Mouse (Mus musculus) monocyte, adult 2 months (primary cell): Measurements from ENCODE around the gene Adcy1.

ENCODE experiments used
- DNase-seq, 2 experiments: peaks; one replicate each; pipeline ENCODE4 v3.0.0; 2022; ENCODE audit warnings: low spot score in 2 of 2, low read depth in 1 of 2

The Adcy1 gene

GRCm38 (mm10) chr11:7068479-7069235, 5.4 kb downstream of the Adcy1 start:
- no peak for DNase-seq

GRCm38 (mm10) chr11:7069762-7070161, 6.5 kb downstream of the Adcy1 start:
- no peak for DNase-seq

- DNase-seq, result no peak
These were observed 8.3 kb downstream of the Adcy1 start for GRCm38 (mm10) chr11:7071617-7072016.

GRCm38 (mm10) chr11:7073556-7073955, 10.3 kb downstream of the Adcy1 start:
- no peak for DNase-seq

- no peak for DNase-seq
These were observed 13.2 kb downstream of the Adcy1 start for GRCm38 (mm10) chr11:7076510-7076909.

- DNase-seq, result no peak
These were observed 18.6 kb downstream of the Adcy1 start for GRCm38 (mm10) chr11:7081893-7082292.

- no peak for DNase-seq
These were observed 20.6 kb downstream of the Adcy1 start for GRCm38 (mm10) chr11:7083911-7084310.

GRCm38 (mm10) chr11:7085184-7085583, 21.9 kb downstream of the Adcy1 start:
- no peak for DNase-seq

GRCm38 (mm10) chr11:7091120-7091519, 27.8 kb downstream of the Adcy1 start:
- no peak for DNase-seq

- no peak for DNase-seq
These were observed 31.6 kb downstream of the Adcy1 start for GRCm38 (mm10) chr11:7094844-7095243.

- no peak for DNase-seq
These were observed 38.4 kb downstream of the Adcy1 start for GRCm38 (mm10) chr11:7101674-7102073.

- no peak for DNase-seq
These were observed 39.2 kb downstream of the Adcy1 start for GRCm38 (mm10) chr11:7102256-7103194.

GRCm38 (mm10) chr11:7105337-7105736, 42.0 kb downstream of the Adcy1 start:
- DNase-seq, result no peak

- no peak for DNase-seq
These were observed 45.8 kb downstream of the Adcy1 start for GRCm38 (mm10) chr11:7109131-7109530.

- no peak for DNase-seq
These were observed 49.8 kb downstream of the Adcy1 start for GRCm38 (mm10) chr11:7113046-7113445.

- no peak for DNase-seq
These were observed 50.4 kb downstream of the Adcy1 start for GRCm38 (mm10) chr11:7113687-7114086.

GRCm38 (mm10) chr11:7114312-7114711, 51.0 kb downstream of the Adcy1 start:
- DNase-seq, result no peak

- no peak for DNase-seq
These were observed 53.4 kb downstream of the Adcy1 start for GRCm38 (mm10) chr11:7116647-7117046.

GRCm38 (mm10) chr11:7129319-7130051, 66.2 kb downstream of the Adcy1 start:
- DNase-seq, result no peak

- no peak for DNase-seq
These were observed 69.6 kb downstream of the Adcy1 start for GRCm38 (mm10) chr11:7132736-7133387.

GRCm38 (mm10) chr11:7133736-7134135, 70.4 kb downstream of the Adcy1 start:
- no peak for DNase-seq
